Mouse (Mus musculus) embryonic facial prominence, embryonic 13.5 days (tissue): ENCODE results near the gene Zfp953. TPM values are rescaled to one million over a fixed set of nuclear protein-coding genes. Genes with fewer than 3 reads are reported as not detected.
"Not testable (repeated sequence)": the region's sequence is repeated elsewhere in the genome, so short reads cannot be mapped to it uniquely, and the experiment has no call there.

Experiments used
- ATAC-seq: fragments of 200-750 bp; cut with Nextera tagmentation; 2 replicates; pipeline ENCODE4 v1.8.0; 2017; ENCODE audit warnings: low read depth; ENCODE audit not compliant: insufficient number of reproducible peaks, insufficient read depth, low FRiP score, low TSS enrichment
- H3K27ac ChIP-seq: fragments of 300-500 bp; sonication (generic); 2 replicates; pipeline ENCODE4 v1.5.1; 2015; ENCODE audit warnings: moderate library complexity, mild to moderate bottlenecking, inconsistent platforms
- H3K27me3 ChIP-seq: fragments of 300-500 bp; sonication (generic); 2 replicates; pipeline ENCODE4 v1.6.1; 2015; ENCODE audit warnings: mild to moderate bottlenecking, inconsistent platforms
- H3K36me3 ChIP-seq: fragments of 300-500 bp; sonication (generic); 2 replicates; pipeline ENCODE4 v1.6.1; 2015; ENCODE audit warnings: mild to moderate bottlenecking, inconsistent platforms
- H3K4me1 ChIP-seq: fragments of 300-500 bp; sonication (generic); 2 replicates; pipeline ENCODE4 v1.6.1; 2015; ENCODE audit warnings: inconsistent platforms
- H3K4me2 ChIP-seq: fragments of 300-500 bp; sonication (generic); 2 replicates; pipeline ENCODE4 v1.6.1; 2015; ENCODE audit warnings: moderate library complexity, mild to moderate bottlenecking, inconsistent platforms
- H3K4me3 ChIP-seq: fragments of 300-500 bp; sonication (generic); 2 replicates; pipeline ENCODE4 v1.5.1; 2015; ENCODE audit warnings: mild to moderate bottlenecking, inconsistent platforms
- H3K9ac ChIP-seq: fragments of 300-500 bp; sonication (generic); 2 replicates; pipeline ENCODE4 v1.6.1; 2015; ENCODE audit warnings: mild to moderate bottlenecking, inconsistent platforms
- H3K9me3 ChIP-seq: fragments of 300-500 bp; sonication (generic); 2 replicates; pipeline ENCODE4 v1.6.1; 2016; ENCODE audit warnings: inconsistent platforms
- WGBS: fragments of 180-500 bp; shearing (Covaris S2); methylation state at CpG from one replicate; pipeline ENCODE4 v1.1.7; 2015; ENCODE audit warnings: mixed read lengths; 5-methylcytosine and 5-hydroxymethylcytosine counted together
- polyA plus RNA-seq: library from polyadenylated mRNA; unstranded; fragments of >200 nt; fragmentation: Nextera tagmentation; extraction: Ambion mirVana; gene quantifications from 2 replicates; pipeline ENCODE4 v1.2.1, GENCODE M21; 2015

The Zfp953 gene
- 1.0 TPM in 2 replicates for polyA plus RNA-seq

- Histone ChIP-seq H3K27ac (peak within 1 kb of the TSS; percentile 65; the same call in 1 of the 2 replicates), H3K4me1 (peaks cover 4% of the 10 kb centered on the region; the same call in 1 of the 2 replicates), H3K27me3 (no peaks in the 10 kb centered on the region), H3K4me2 (peak within 1 kb of the TSS; percentile 77), H3K9me3 (no peaks in the 10 kb centered on the region), H3K9ac (peak within 1 kb of the TSS; percentile 78), H3K4me3 (peak within 1 kb of the TSS; percentile 76), H3K36me3 (no peaks in the 10 kb centered on the region)
- 1% methylated on average over 15 of the region's 15 CpGs for WGBS
- ATAC-seq, result peak; percentile 78
Measured at GRCm38 (mm10) chr13:67360131-67360744, at the start of gene Zfp953, which contains the start of gene Gm28044. Zfp953 (minus strand) TSS chr13:67360605. Gm28044 (minus strand) TSS chr13:67360536.

- ATAC-seq, result peak; percentile 88
- Histone ChIP-seq H3K4me3 (peak within 1 kb of the TSS; percentile 66), H3K4me2 (peak within 1 kb of the TSS; percentile 58), H3K9ac (peak within 1 kb of the TSS; percentile 72)
- H3K4me1 ChIP-seq, H3K9me3 ChIP-seq, H3K27ac ChIP-seq, H3K36me3 ChIP-seq, H3K27me3 ChIP-seq: not testable (repeated sequence)
- 3% methylated on average over 14 of the region's 16 CpGs for WGBS
Measured at GRCm38 (mm10) chr13:67399183-67399903, 38.9 kb upstream of the Zfp953 start, which contains the start of gene Zfp429. Zfp429 (minus strand) TSS chr13:67399819.

- not testable (repeated sequence) for H3K9me3 ChIP-seq, ATAC-seq, H3K4me3 ChIP-seq, H3K27ac ChIP-seq, H3K27me3 ChIP-seq, H3K4me1 ChIP-seq, H3K36me3 ChIP-seq, H3K4me2 ChIP-seq, H3K9ac ChIP-seq
- WGBS, result 80% methylated on average over 3 of the region's 3 CpGs
Measured at GRCm38 (mm10) chr13:67376255-67376654, 15.8 kb upstream of the Zfp953 start.

GRCm38 (mm10) chr13:67375050-67375911 is 14.9 kb upstream of the Zfp953 start, which contains the start of the genes Gm28041 and Zfp456:
Gm28041 (minus strand) TSS chr13:67375733.
Zfp456 (minus strand) TSS chr13:67375810.
- peak within 1 kb of the TSS; percentile 50 for H3K4me3 ChIP-seq
- WGBS, result 19% methylated on average over 15 of the region's 15 CpGs
- not testable (repeated sequence) for H3K27ac ChIP-seq, H3K9me3 ChIP-seq, H3K4me1 ChIP-seq, H3K27me3 ChIP-seq, H3K36me3 ChIP-seq
- H3K4me2 ChIP-seq, result peak within 1 kb of the TSS; percentile 62
- peak within 1 kb of the TSS; percentile 64 for H3K9ac ChIP-seq
- ATAC-seq, result peak; percentile 81

GRCm38 (mm10) chr13:67351854-67352253 is 8.6 kb downstream of the Zfp953 start:
- H3K9me3 ChIP-seq, result no peaks in the 10 kb centered on the region
- H3K27me3 ChIP-seq, result no peaks in the 10 kb centered on the region
- ATAC-seq, result no peak
- no peak overlapping the region for H3K9ac ChIP-seq
- H3K4me2 ChIP-seq, result no peak overlapping the region
- H3K36me3 ChIP-seq, result no peaks in the 10 kb centered on the region
- H3K4me3 ChIP-seq, result no peak overlapping the region
- no peaks in the 10 kb centered on the region for H3K4me1 ChIP-seq
- H3K27ac ChIP-seq, result no peak overlapping the region

- H3K4me1 ChIP-seq, result no peaks in the 10 kb centered on the region
- H3K4me3 ChIP-seq, result no peak overlapping the region
- no peak for ATAC-seq
- no peaks in the 10 kb centered on the region for H3K27me3 ChIP-seq
- peaks cover 7% of the 10 kb centered on the region; the same call in 1 of the 2 replicates for H3K36me3 ChIP-seq
- no peak overlapping the region for H3K9ac ChIP-seq
- H3K4me2 ChIP-seq, result no peak overlapping the region
- no peaks in the 10 kb centered on the region for H3K9me3 ChIP-seq
- no peak overlapping the region for H3K27ac ChIP-seq
- WGBS, result 88% methylated on average over 2 of the region's 2 CpGs
Measured at GRCm38 (mm10) chr13:67343422-67343821, 17.0 kb downstream of the Zfp953 start.

- 65% methylated on average over 1 of the region's 1 CpGs for WGBS
- peak overlapping the region; percentile 58 for H3K4me3 ChIP-seq
- peak overlapping the region; percentile 80 for H3K9ac ChIP-seq
- ATAC-seq, result 0 out of 2 replicates have a peak, but pooled peaks have one; percentile 29
- peaks cover 5% of the 10 kb centered on the region for H3K4me1 ChIP-seq
- peak overlapping the region; percentile 78 for H3K27ac ChIP-seq
- H3K4me2 ChIP-seq, result peak overlapping the region; percentile 77
- 0 out of 2 replicates have a peak, but pooled peaks cover 4% of the 10 kb centered on the region for H3K9me3 ChIP-seq
- no peaks in the 10 kb centered on the region for H3K27me3 ChIP-seq
- H3K36me3 ChIP-seq, result no peaks in the 10 kb centered on the region
Measured at GRCm38 (mm10) chr13:67332877-67333276, 27.5 kb downstream of the Zfp953 start.

- Histone ChIP-seq H3K27me3 (no peaks in the 10 kb centered on the region), H3K36me3 (no peaks in the 10 kb centered on the region), H3K9me3 (0 out of 2 replicates have a peak, but pooled peaks cover 4% of the 10 kb centered on the region), H3K4me2 (peak within 1 kb of the TSS; percentile 77), H3K4me1 (peaks cover 5% of the 10 kb centered on the region), H3K9ac (peak within 1 kb of the TSS; percentile 80), H3K4me3 (peak within 1 kb of the TSS; percentile 58), H3K27ac (peak within 1 kb of the TSS; percentile 78)
- 14% methylated on average over 17 of the region's 17 CpGs for WGBS
- ATAC-seq, result peak; percentile 85
Measured at GRCm38 (mm10) chr13:67332019-67332724, 28.2 kb downstream of the Zfp953 start, which contains the start of gene Zfp595. Zfp595 (minus strand) TSS chr13:67332570.

GRCm38 (mm10) chr13:67306718-67307117 is 53.7 kb downstream of the Zfp953 start:
- WGBS, result 33% methylated on average over 5 of the region's 5 CpGs
- Histone ChIP-seq H3K27ac (no peak overlapping the region; the same call in 1 of the 2 replicates), H3K9me3 (no peaks in the 10 kb centered on the region), H3K4me1 (peaks cover 6% of the 10 kb centered on the region), H3K36me3 (no peaks in the 10 kb centered on the region), H3K4me2 (peak overlapping the region; percentile 91), H3K27me3 (no peaks in the 10 kb centered on the region), H3K4me3 (peak overlapping the region; percentile 75), H3K9ac (peak overlapping the region; percentile 90)
- 0 out of 2 replicates have a peak, but pooled peaks have one; percentile 22 for ATAC-seq

- no peaks in the 10 kb centered on the region for H3K27me3 ChIP-seq
- H3K9ac ChIP-seq, result peak within 1 kb of the TSS; percentile 90
- H3K4me1 ChIP-seq, result peaks cover 6% of the 10 kb centered on the region
- peak within 1 kb of the TSS; percentile 91 for H3K4me2 ChIP-seq
- peak within 1 kb of the TSS; percentile 55; the same call in 1 of the 2 replicates for H3K27ac ChIP-seq
- ATAC-seq, result peak; percentile 95
- H3K4me3 ChIP-seq, result peak within 1 kb of the TSS; percentile 75
- no peaks in the 10 kb centered on the region for H3K36me3 ChIP-seq
- 9% methylated on average over 16 of the region's 16 CpGs for WGBS
- H3K9me3 ChIP-seq, result no peaks in the 10 kb centered on the region
Measured at GRCm38 (mm10) chr13:67305822-67306672, 54.4 kb downstream of the Zfp953 start, which contains the start of gene Zfp457. Zfp457 (minus strand) TSS chr13:67306485.
